8 mouse cellular contexts compared by ENCODE assay signal in the genomic region with DNA sequence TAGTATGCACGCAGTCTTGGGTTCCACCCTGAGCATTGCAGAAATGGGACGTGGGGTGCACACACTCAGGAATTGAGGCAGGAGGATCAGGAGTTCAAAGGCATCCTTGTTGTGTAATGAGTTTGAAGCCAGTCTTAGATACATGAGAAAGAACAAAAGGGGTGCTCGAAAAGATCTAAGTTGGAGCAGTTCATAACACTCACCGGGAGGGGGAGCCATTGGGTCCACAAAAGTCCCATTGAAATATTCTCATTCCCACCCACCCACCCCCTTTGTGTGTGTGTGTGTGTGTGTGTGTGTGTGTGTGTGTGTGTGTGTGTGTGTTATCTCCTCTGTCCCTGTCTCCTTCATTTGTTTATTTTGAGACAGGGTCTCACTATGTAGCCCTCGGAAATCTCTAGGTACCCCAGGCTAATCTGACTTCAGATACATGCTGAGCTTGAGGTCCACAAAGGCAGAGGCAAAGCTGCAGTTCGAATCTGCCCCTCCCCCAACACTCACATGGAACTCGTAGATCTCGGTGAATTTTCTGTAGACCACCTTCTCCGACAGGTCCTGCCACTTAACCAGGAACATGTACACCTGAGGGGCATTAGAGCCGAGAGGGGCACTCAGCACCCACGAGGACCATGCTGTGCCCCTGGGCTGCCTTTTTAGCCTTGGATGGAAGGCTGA. TPM values are rescaled to one million over a fixed set of nuclear protein-coding genes. Genes with fewer than 3 reads are reported as not detected.
A peak's percentile ranks its signal among the peaks of the same experiment; 100 is the strongest.
DNase-seq lines count a peak whose midpoint lies in the region; ATAC-seq lines count a peak whose summit lies in the region.

No protein-coding gene starts in this region.

- no peak overlapping the region for H3K4me3 ChIP-seq in forebrain, embryonic 10.5 days
- no peak overlapping the region for H3K4me3 ChIP-seq in forebrain, embryonic 15.5 days

- peak overlapping the region; percentile 75 for H3K27ac ChIP-seq in forebrain, embryonic 10.5 days
- no peak overlapping the region for H3K27ac ChIP-seq in forebrain, embryonic 15.5 days (replicated peaks)

- no peak for ATAC-seq in forebrain, embryonic 15.5 days (replicated peaks)

- DNase-seq in forebrain, embryonic 10.5 days (ENCODE audit: extremely low spot score, low spot score), result peak; percentile 59
- peak; percentile 39 for DNase-seq in right cerebral cortex, postnatal 4 days
- no peak for DNase-seq in right cerebral cortex, postnatal 14 days
- peak; percentile 83 for DNase-seq in induced T-regulatory cell, adult 2 months (ENCODE audit: low read depth)
- peak; percentile 81 for DNase-seq in splenic B cell, adult 2 months (ENCODE audit: low read depth, low spot score)
- no peak for DNase-seq in right cerebral cortex, adult 18-20 months
- DNase-seq in testis, postnatal 14 days (ENCODE audit: low spot score), result no peak

- WGBS in forebrain, embryonic 10.5 days, result 43% methylated on average over 11 of the region's 11 CpGs
- 39% methylated on average over 11 of the region's 11 CpGs for WGBS in forebrain, embryonic 15.5 days

- peaks cover 13% of the 10 kb centered on the region for H3K27me3 ChIP-seq in forebrain, embryonic 10.5 days (ENCODE audit: poor library complexity, severe bottlenecking)
- H3K27me3 ChIP-seq in forebrain, embryonic 15.5 days, result peaks cover 2% of the 10 kb centered on the region; the same call in 1 of the 2 replicates
- no peaks in the 10 kb centered on the region for H3K27me3 ChIP-seq in splenic B cell, adult 2 months (ENCODE audit: control insufficient read depth, insufficient read depth, low read length, poor library complexity, severe bottlenecking)

- peaks cover 27% of the 10 kb centered on the region for H3K4me1 ChIP-seq in forebrain, embryonic 10.5 days
- H3K4me1 ChIP-seq in forebrain, embryonic 15.5 days, result no peaks in the 10 kb centered on the region

- no peaks in the 10 kb centered on the region for H3K9me3 ChIP-seq in forebrain, embryonic 10.5 days
- no peaks in the 10 kb centered on the region for H3K9me3 ChIP-seq in forebrain, embryonic 15.5 days

- H3K4me2 ChIP-seq in forebrain, embryonic 15.5 days (replicated peaks), result no peak overlapping the region

- H3K9ac ChIP-seq in forebrain, embryonic 15.5 days (replicated peaks), result no peak overlapping the region

- H3K36me3 ChIP-seq in forebrain, embryonic 10.5 days (replicated peaks), result no peaks in the 10 kb centered on the region
- H3K36me3 ChIP-seq in forebrain, embryonic 15.5 days, result no peaks in the 10 kb centered on the region
- H3K36me3 ChIP-seq in splenic B cell, adult 2 months (ENCODE audit: control insufficient read depth, insufficient read depth, low read length, poor library complexity, severe bottlenecking), result peaks cover 16% of the 10 kb centered on the region

RNA-seq across cellular contexts. Expression of gene Ncf1, which starts 1.7 kb away (rescaled TPM):
- 2.4 TPM in 2 replicates for polyA plus RNA-seq in forebrain, embryonic 10.5 days (2016; fragmentation: Nextera tagmentation; extraction: Ambion mirVana)
- polyA plus RNA-seq in forebrain, embryonic 15.5 days (2015; fragmentation: Nextera tagmentation; extraction: Ambion mirVana), result 2.1 and 2.4 TPM in 2 replicates

RNA-seq across cellular contexts. Expression of gene Gtf2ird2, which starts 43.9 kb away (rescaled TPM):
- 7.0 and 7.6 TPM in 2 replicates for polyA plus RNA-seq in forebrain, embryonic 10.5 days (2016; fragmentation: Nextera tagmentation; extraction: Ambion mirVana)
- polyA plus RNA-seq in forebrain, embryonic 15.5 days (2015; fragmentation: Nextera tagmentation; extraction: Ambion mirVana), result 11.8 and 13.2 TPM in 2 replicates

RNA-seq across cellular contexts. Expression of gene Rcc1l, which starts 51.1 kb away (rescaled TPM):
- 40.2 and 44.3 TPM in 2 replicates for polyA plus RNA-seq in forebrain, embryonic 10.5 days (2016; fragmentation: Nextera tagmentation; extraction: Ambion mirVana)
- polyA plus RNA-seq in forebrain, embryonic 15.5 days (2015; fragmentation: Nextera tagmentation; extraction: Ambion mirVana), result 22.4 and 23.8 TPM in 2 replicates

Comparison
In these comparisons a context has a peak if more than half of its experiments do, and no peak if none do; other contexts are left out.
1. DNase-seq: peak in forebrain, embryonic 10.5 days (single experiment), right cerebral cortex, postnatal 4 days (single experiment), induced T-regulatory cell, adult 2 months (single experiment) and splenic B cell, adult 2 months (single experiment); none in right cerebral cortex, postnatal 14 days (single experiment), right cerebral cortex, adult 18-20 months (single experiment) and testis, postnatal 14 days (single experiment).